Mouse (Mus musculus) megakaryocyte, embryonic 14.5 days (primary cell): ENCODE results near the gene Mob3a.

Experiments
- FLI1 ChIP-seq: IDR thresholded peaks from 2 replicates; pipeline ENCODE4 v1.6.1; 2012; ENCODE audit warnings: low read length, inconsistent platforms, mixed read lengths
- GATA1 ChIP-seq: IDR thresholded peaks from 3 replicates; pipeline ENCODE4 v1.6.1; 2012; ENCODE audit warnings: mixed read lengths, low read length, inconsistent platforms, borderline replicate concordance

- no peak for TF ChIP-seq FLI1
- TF ChIP-seq GATA1, result peak; percentile 81; the same call in 2 of the 3 replicates
These were observed 23.8 kb downstream of the Mob3a start, which contains the start of gene Mknk2 for GRCm38 (mm10) chr10:80677942-80678436.
